Mouse (Mus musculus): ENCODE data around the gene Mrps36. TPM values are rescaled to one million over a fixed set of nuclear protein-coding genes. Genes with fewer than 3 reads are reported as not detected.
"Not testable (repeated sequence)": the region's sequence is repeated elsewhere in the genome, so short reads cannot be mapped to it uniquely, and the experiment has no call there.

Gene Mrps36
- total RNA-seq, 2 experiments from 2014 or later, result 51.1 to 56.0 TPM

GRCm38 (mm10) chr13:100754186-100754585 lies 9.7 kb upstream of the Mrps36 start:
- no peak overlapping the region for H3K27ac ChIP-seq
- no peak overlapping the region for H3K4me3 ChIP-seq
- no peak for DNase-seq (ENCODE audit: low spot score in 2 of 2)
- TF ChIP-seq CTCF (conservative IDR thresholded peaks at IDR 0.05), result no peak

DNA sequence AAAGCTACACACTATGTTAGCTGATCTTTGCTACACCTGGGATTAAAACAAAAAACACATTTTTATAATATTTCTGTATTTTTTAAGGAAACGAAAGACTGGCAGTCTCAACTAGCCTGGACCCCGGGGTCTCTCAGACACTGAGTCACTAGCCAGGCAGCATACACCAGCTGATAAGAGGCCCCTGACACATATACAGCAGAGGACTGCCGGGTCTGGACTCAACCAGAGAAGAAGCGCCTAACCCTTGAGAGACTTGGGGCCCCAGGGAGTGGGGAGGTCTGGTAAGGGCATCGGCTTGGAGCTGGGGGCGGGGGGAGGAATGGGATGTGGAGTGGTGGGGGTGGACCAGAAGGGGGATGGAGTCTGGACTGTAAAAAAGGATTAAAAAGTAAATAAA lies 8.6 kb upstream of the Mrps36 start:
- H3K27ac ChIP-seq, result no peak overlapping the region
- no peak for TF ChIP-seq CTCF (conservative IDR thresholded peaks at IDR 0.05)
- H3K4me3 ChIP-seq, result no peak overlapping the region
- DNase-seq (ENCODE audit: low spot score in 2 of 2), result no peak

- no peak for TF ChIP-seq CTCF (conservative IDR thresholded peaks at IDR 0.05)
- no peak overlapping the region for H3K27ac ChIP-seq
- no peak for DNase-seq (ENCODE audit: low spot score in 2 of 2)
- H3K4me3 ChIP-seq, result no peak overlapping the region
Observed at GRCm38 (mm10) chr13:100752529-100752928, 8.1 kb upstream of the Mrps36 start.

GRCm38 (mm10) chr13:100751402-100751801 lies 6.9 kb upstream of the Mrps36 start:
- Histone ChIP-seq H3K27ac (no peak overlapping the region), H3K4me3 (no peak overlapping the region)
- no peak for TF ChIP-seq CTCF (conservative IDR thresholded peaks at IDR 0.05)
- no peak for DNase-seq (ENCODE audit: low spot score in 2 of 2)

DNA sequence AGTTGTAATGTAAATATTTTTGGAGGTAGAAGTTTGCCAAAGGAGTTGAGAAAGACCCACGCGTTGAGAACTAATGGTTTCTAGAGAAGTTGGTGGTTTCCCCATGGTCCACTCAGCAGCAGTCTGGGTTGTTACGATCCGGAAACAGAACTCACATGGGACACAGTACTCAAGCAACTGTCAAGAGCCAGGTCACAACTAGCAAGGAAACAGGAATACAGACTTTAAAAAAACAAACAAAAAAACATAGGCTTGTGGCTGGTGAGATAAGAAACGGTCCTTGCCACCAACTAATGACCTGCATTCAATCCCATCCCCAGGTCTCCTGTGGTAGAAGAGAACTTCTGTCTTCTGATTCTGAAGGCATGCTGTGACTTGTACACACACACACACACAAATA lies 6.3 kb upstream of the Mrps36 start:
- DNase-seq (ENCODE audit: low spot score in 2 of 2), result no peak
- Histone ChIP-seq H3K4me3 (no peak overlapping the region), H3K27ac (no peak overlapping the region)
- TF ChIP-seq CTCF (conservative IDR thresholded peaks at IDR 0.05), result no peak

DNA sequence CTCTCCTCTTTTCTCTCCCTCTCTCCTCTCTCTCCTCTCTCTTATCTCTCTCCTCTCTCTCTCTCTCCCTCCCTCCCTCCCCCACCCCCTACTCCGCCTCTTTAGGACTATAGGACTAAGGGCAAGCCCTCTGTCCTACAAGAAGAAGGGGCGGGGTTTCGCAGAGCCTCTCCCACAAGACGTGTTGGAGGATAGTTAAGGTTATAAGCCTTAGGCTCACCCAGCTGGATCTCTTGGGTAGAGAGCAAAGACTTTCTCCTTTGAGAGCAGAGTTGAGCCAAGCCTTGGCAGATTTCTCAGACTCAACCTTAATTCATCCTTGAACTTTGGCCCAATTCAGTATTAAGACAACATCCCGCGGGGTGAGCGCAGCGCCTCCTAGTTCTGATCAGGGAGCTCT lies 4.2 kb upstream of the Mrps36 start:
- TF ChIP-seq CTCF (conservative IDR thresholded peaks at IDR 0.05), result no peak
- no peak for DNase-seq (ENCODE audit: low spot score in 2 of 2)

GRCm38 (mm10) chr13:100746090-100746489 lies 1.6 kb upstream of the Mrps36 start:
- Histone ChIP-seq H3K27ac (peak overlapping the region; percentile 62), H3K4me3 (no peak overlapping the region)
- peak; percentile 47 to 51 for DNase-seq (ENCODE audit: low spot score in 2 of 2)
- TF ChIP-seq CTCF (conservative IDR thresholded peaks at IDR 0.05), result no peak

More for the DNA sequence above, 4.2 kb upstream of the Mrps36 start:
- Histone ChIP-seq H3K4me3 (no peak overlapping the region), H3K27ac (no peak overlapping the region)

GRCm38 (mm10) chr13:100743346-100744035 lies 968 bp downstream of the Mrps36 start:
- Histone ChIP-seq H3K27ac (peak overlapping the region; percentile 100), H3K4me3 (peak overlapping the region; percentile 73)
- no peak for DNase-seq (ENCODE audit: low spot score in 2 of 2)
- no peak for TF ChIP-seq CTCF (conservative IDR thresholded peaks at IDR 0.05)

DNA sequence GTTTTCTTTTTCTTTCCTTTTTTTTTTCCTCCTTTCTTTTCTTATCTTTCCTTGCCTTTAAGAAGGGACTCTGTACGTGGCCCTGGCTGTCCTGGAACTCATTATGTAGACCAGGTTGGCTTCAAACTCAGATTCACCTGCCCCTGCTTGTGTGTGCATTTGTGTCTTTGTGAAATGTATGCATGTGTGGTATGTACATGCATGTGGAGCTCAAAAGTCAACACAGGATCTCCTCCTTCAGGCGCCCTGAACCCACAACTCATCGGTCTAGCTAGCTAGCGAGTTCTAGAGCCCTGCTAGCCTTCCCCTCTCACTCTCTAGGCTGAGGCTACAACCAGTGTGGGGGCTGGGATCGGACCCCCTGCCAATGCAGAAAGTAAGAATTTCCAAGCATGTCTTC lies 1.6 kb downstream of the Mrps36 start:
- DNase-seq (ENCODE audit: low spot score in 2 of 2), result no peak
- Histone ChIP-seq H3K27ac (peak overlapping the region; percentile 100; the same call in 1 of the 2 replicates), H3K4me3 (peak overlapping the region; percentile 73; the same call in 1 of the 2 replicates)
- TF ChIP-seq CTCF (conservative IDR thresholded peaks at IDR 0.05), result no peak

- no peak for TF ChIP-seq CTCF (conservative IDR thresholded peaks at IDR 0.05)
- H3K4me3 ChIP-seq, result no peak overlapping the region
- no peak overlapping the region for H3K27ac ChIP-seq
- DNase-seq (ENCODE audit: low spot score in 2 of 2), result no peak
Observed at GRCm38 (mm10) chr13:100732756-100733155, 11.7 kb downstream of the Mrps36 start.

- peak overlapping the region; percentile 81; the same call in 1 of the 2 replicates for H3K27ac ChIP-seq
- peak; percentile 21 for TF ChIP-seq CTCF (conservative IDR thresholded peaks at IDR 0.05)
- not testable (repeated sequence) for H3K4me3 ChIP-seq; DNase-seq (ENCODE audit: low spot score in 2 of 2)
Observed at GRCm38 (mm10) chr13:100731462-100732046, 12.9 kb downstream of the Mrps36 start.

DNA sequence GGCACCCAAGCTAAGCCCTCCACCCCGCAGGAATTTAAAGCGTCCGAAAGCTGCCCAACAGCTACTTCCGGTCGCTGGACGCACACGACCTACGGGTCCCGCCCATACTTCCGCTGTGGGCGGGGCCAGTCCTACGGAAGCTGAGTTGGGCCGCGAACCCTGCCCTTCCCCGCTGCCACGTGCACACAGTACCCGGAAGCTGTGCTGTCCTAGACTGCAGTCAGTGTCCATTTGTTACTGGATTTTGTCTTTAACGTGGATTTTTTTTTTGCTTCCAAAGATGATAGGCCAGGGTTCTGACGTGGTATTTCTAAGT lies 13.6 kb downstream of the Mrps36 start, which contains the start of gene Cdk7:
Gene Cdk7 (minus strand): TSS at position 79 of the 316 bp plus-strand sequence.
- DNase-seq (ENCODE audit: low spot score in 2 of 2), result peak; percentile 93
- Histone ChIP-seq H3K4me3 (peak within 1 kb of the TSS; percentile 94), H3K27ac (peak within 1 kb of the TSS; percentile 81)
- TF ChIP-seq CTCF (conservative IDR thresholded peaks at IDR 0.05), result no peak

- peak overlapping the region; percentile 94 for H3K4me3 ChIP-seq
- H3K27ac ChIP-seq, result peak overlapping the region; percentile 81
- TF ChIP-seq CTCF (conservative IDR thresholded peaks at IDR 0.05), result no peak
- DNase-seq (ENCODE audit: low spot score in 2 of 2), result no peak
Observed at GRCm38 (mm10) chr13:100730153-100730860, 14.2 kb downstream of the Mrps36 start.

- not testable (repeated sequence) for H3K4me3 ChIP-seq; H3K27ac ChIP-seq; DNase-seq (ENCODE audit: low spot score in 2 of 2)
Observed at GRCm38 (mm10) chr13:100728530-100728929, 15.9 kb downstream of the Mrps36 start.

Data from layer of hippocampus, adult 2 months (tissue).